Mouse (Mus musculus): ENCODE results near the gene Ankfn1. TPM values are rescaled to one million over a fixed set of nuclear protein-coding genes. Genes with fewer than 3 reads are reported as not detected.
A peak's percentile ranks its signal among the peaks of the same experiment; 100 is the strongest.

Ankfn1 gene
- polyA plus RNA-seq, 1 experiment from 2014 or later = 4.2 TPM

GRCm38 (mm10) chr11:89672510-89673085, 104.9 kb downstream of the Ankfn1 start:
- Histone ChIP-seq H3K9ac (replicated peaks) (no peak overlapping the region), H3K4me1 (no peaks in the 10 kb centered on the region), H3K9me3 (no peaks in the 10 kb centered on the region), H3K4me3 (no peak overlapping the region), H3K27me3 (no peaks in the 10 kb centered on the region), H3K27ac (replicated peaks) (no peak overlapping the region), H3K4me2 (replicated peaks) (no peak overlapping the region), H3K36me3 (no peaks in the 10 kb centered on the region)
- 40% methylated on average over 3 of the region's 3 CpGs for WGBS
- ATAC-seq (replicated peaks) = no peak

GRCm38 (mm10) chr11:89665170-89665880, 112.1 kb downstream of the Ankfn1 start:
- no peaks in the 10 kb centered on the region for H3K27me3 ChIP-seq
- ATAC-seq (replicated peaks) = no peak
- H3K4me3 ChIP-seq = no peak overlapping the region
- H3K9ac ChIP-seq (replicated peaks) = no peak overlapping the region
- WGBS = 32% methylated on average over 14 of the region's 14 CpGs
- H3K36me3 ChIP-seq = no peaks in the 10 kb centered on the region
- no peak overlapping the region for H3K27ac ChIP-seq (replicated peaks)
- H3K4me2 ChIP-seq (replicated peaks) = no peak overlapping the region
- H3K4me1 ChIP-seq = 0 out of 2 replicates have a peak, but pooled peaks cover 3% of the 10 kb centered on the region
- H3K9me3 ChIP-seq = no peaks in the 10 kb centered on the region

- Histone ChIP-seq H3K36me3 (no peaks in the 10 kb centered on the region), H3K4me2 (replicated peaks) (no peak overlapping the region), H3K4me3 (no peak overlapping the region), H3K27ac (replicated peaks) (no peak overlapping the region), H3K27me3 (no peaks in the 10 kb centered on the region), H3K4me1 (no peaks in the 10 kb centered on the region), H3K9ac (replicated peaks) (no peak overlapping the region), H3K9me3 (no peaks in the 10 kb centered on the region)
- 89% methylated on average over 3 of the region's 3 CpGs for WGBS
- ATAC-seq (replicated peaks) = no peak
Measured at GRCm38 (mm10) chr11:89659048-89659447, 118.4 kb downstream of the Ankfn1 start.

- Histone ChIP-seq H3K36me3 (no peaks in the 10 kb centered on the region), H3K4me3 (no peak overlapping the region), H3K27me3 (no peaks in the 10 kb centered on the region), H3K4me2 (replicated peaks) (no peak overlapping the region), H3K9ac (replicated peaks) (no peak overlapping the region), H3K4me1 (no peaks in the 10 kb centered on the region), H3K9me3 (no peaks in the 10 kb centered on the region), H3K27ac (replicated peaks) (no peak overlapping the region)
- no peak for ATAC-seq (replicated peaks)
Measured at GRCm38 (mm10) chr11:89656556-89656955, 120.9 kb downstream of the Ankfn1 start.

- Histone ChIP-seq H3K4me3 (no peak overlapping the region), H3K4me2 (replicated peaks) (no peak overlapping the region), H3K9me3 (no peaks in the 10 kb centered on the region), H3K27ac (replicated peaks) (no peak overlapping the region), H3K36me3 (no peaks in the 10 kb centered on the region), H3K9ac (replicated peaks) (no peak overlapping the region), H3K27me3 (no peaks in the 10 kb centered on the region), H3K4me1 (no peaks in the 10 kb centered on the region)
- no peak for ATAC-seq (replicated peaks)
- WGBS = 65% methylated on average over 1 of the region's 1 CpGs
Measured at GRCm38 (mm10) chr11:89635740-89636139, 141.7 kb downstream of the Ankfn1 start.

- H3K9me3 ChIP-seq = no peaks in the 10 kb centered on the region
- H3K27ac ChIP-seq (replicated peaks) = no peak overlapping the region
- no peak for ATAC-seq (replicated peaks)
- no peaks in the 10 kb centered on the region for H3K4me1 ChIP-seq
- H3K4me3 ChIP-seq = no peak overlapping the region
- no peak overlapping the region for H3K9ac ChIP-seq (replicated peaks)
- WGBS = 93% methylated on average over 2 of the region's 2 CpGs
- no peak overlapping the region for H3K4me2 ChIP-seq (replicated peaks)
- no peaks in the 10 kb centered on the region for H3K36me3 ChIP-seq
- no peaks in the 10 kb centered on the region for H3K27me3 ChIP-seq
Measured at GRCm38 (mm10) chr11:89631315-89631714, 146.1 kb downstream of the Ankfn1 start.

GRCm38 (mm10) chr11:89628562-89628961, 148.9 kb downstream of the Ankfn1 start:
- Histone ChIP-seq H3K9ac (replicated peaks) (no peak overlapping the region), H3K4me1 (peaks cover 5% of the 10 kb centered on the region; the same call in 1 of the 2 replicates), H3K27me3 (no peaks in the 10 kb centered on the region), H3K4me2 (replicated peaks) (no peak overlapping the region), H3K36me3 (no peaks in the 10 kb centered on the region), H3K4me3 (no peak overlapping the region), H3K9me3 (no peaks in the 10 kb centered on the region), H3K27ac (replicated peaks) (no peak overlapping the region)
- no peak for ATAC-seq (replicated peaks)
- 90% methylated on average over 6 of the region's 6 CpGs for WGBS

GRCm38 (mm10) chr11:89627232-89627631, 150.2 kb downstream of the Ankfn1 start:
- H3K9ac ChIP-seq (replicated peaks) = no peak overlapping the region
- ATAC-seq (replicated peaks) = no peak
- H3K27me3 ChIP-seq = no peaks in the 10 kb centered on the region
- no peaks in the 10 kb centered on the region for H3K9me3 ChIP-seq
- no peak overlapping the region for H3K4me3 ChIP-seq
- no peak overlapping the region for H3K4me2 ChIP-seq (replicated peaks)
- peaks cover 5% of the 10 kb centered on the region; the same call in 1 of the 2 replicates for H3K4me1 ChIP-seq
- H3K27ac ChIP-seq (replicated peaks) = no peak overlapping the region
- no peaks in the 10 kb centered on the region for H3K36me3 ChIP-seq

- Histone ChIP-seq H3K9ac (replicated peaks) (no peak overlapping the region), H3K4me3 (no peak overlapping the region), H3K27ac (replicated peaks) (no peak overlapping the region; the same call in 1 of the 2 replicates), H3K4me2 (replicated peaks) (no peak overlapping the region), H3K36me3 (no peaks in the 10 kb centered on the region), H3K27me3 (no peaks in the 10 kb centered on the region), H3K9me3 (no peaks in the 10 kb centered on the region), H3K4me1 (peaks cover 16% of the 10 kb centered on the region)
- 32% methylated on average over 13 of the region's 13 CpGs for WGBS
- peak; percentile 85 for ATAC-seq (replicated peaks)
Measured at GRCm38 (mm10) chr11:89623698-89624445, 153.6 kb downstream of the Ankfn1 start.

- Histone ChIP-seq H3K4me3 (no peak overlapping the region), H3K27ac (replicated peaks) (peak overlapping the region; percentile 13; the same call in 1 of the 2 replicates), H3K4me2 (replicated peaks) (no peak overlapping the region), H3K9ac (replicated peaks) (no peak overlapping the region), H3K9me3 (no peaks in the 10 kb centered on the region), H3K36me3 (no peaks in the 10 kb centered on the region), H3K27me3 (no peaks in the 10 kb centered on the region), H3K4me1 (peaks cover 16% of the 10 kb centered on the region)
- ATAC-seq (replicated peaks) = peak; percentile 63; the same call in 1 of the 2 replicates
Measured at GRCm38 (mm10) chr11:89619955-89620354, 157.5 kb downstream of the Ankfn1 start.

- no peak for ATAC-seq (replicated peaks)
- H3K27ac ChIP-seq (replicated peaks) = no peak overlapping the region
- H3K27me3 ChIP-seq = no peaks in the 10 kb centered on the region
- no peaks in the 10 kb centered on the region for H3K9me3 ChIP-seq
- H3K9ac ChIP-seq (replicated peaks) = no peak overlapping the region
- no peak overlapping the region for H3K4me2 ChIP-seq (replicated peaks)
- 76% methylated on average over 2 of the region's 2 CpGs for WGBS
- H3K36me3 ChIP-seq = no peaks in the 10 kb centered on the region
- peaks cover 11% of the 10 kb centered on the region for H3K4me1 ChIP-seq
- no peak overlapping the region for H3K4me3 ChIP-seq
Measured at GRCm38 (mm10) chr11:89615806-89616205, 161.6 kb downstream of the Ankfn1 start.

- WGBS = 77% methylated on average over 3 of the region's 3 CpGs
- Histone ChIP-seq H3K9ac (replicated peaks) (no peak overlapping the region), H3K27ac (replicated peaks) (no peak overlapping the region), H3K4me3 (no peak overlapping the region), H3K4me2 (replicated peaks) (no peak overlapping the region), H3K9me3 (no peaks in the 10 kb centered on the region), H3K4me1 (no peaks in the 10 kb centered on the region), H3K27me3 (no peaks in the 10 kb centered on the region), H3K36me3 (no peaks in the 10 kb centered on the region)
- ATAC-seq (replicated peaks) = no peak
Measured at GRCm38 (mm10) chr11:89611596-89611995, 165.9 kb downstream of the Ankfn1 start.

Data from forebrain, embryonic 15.5 days (tissue).